Mouse (Mus musculus) neural tube, embryonic 13.5 days (tissue): Measurements from ENCODE around the gene Myl9. TPM values are rescaled to one million over a fixed set of nuclear protein-coding genes. Genes with fewer than 3 reads are reported as not detected.
"Not testable (repeated sequence)": the region's sequence is repeated elsewhere in the genome, so short reads cannot be mapped to it uniquely, and the experiment has no call there.

Source experiments
- ATAC-seq: fragments of 200-750 bp; cut with Nextera tagmentation; 2 replicates; pipeline ENCODE4 v1.8.0; 2017; ENCODE audit warnings: low read depth, mild to moderate bottlenecking, moderate TSS enrichment, moderate library complexity
- H3K27ac ChIP-seq: fragments of 300-500 bp; sonication (generic); replicated peaks from 2 replicates; pipeline ENCODE4 v1.5.1; 2015; ENCODE audit warnings: moderate library complexity, mild to moderate bottlenecking, inconsistent platforms
- H3K27me3 ChIP-seq: fragments of 300-500 bp; sonication (generic); 2 replicates; pipeline ENCODE4 v1.6.1; 2015; ENCODE audit warnings: mild to moderate bottlenecking, inconsistent platforms
- H3K36me3 ChIP-seq: fragments of 300-500 bp; sonication (generic); 2 replicates; pipeline ENCODE4 v1.6.1; 2015; ENCODE audit warnings: mild to moderate bottlenecking, inconsistent platforms
- H3K4me1 ChIP-seq: fragments of 300-500 bp; sonication (generic); replicated peaks from 2 replicates; pipeline ENCODE4 v1.6.1; 2015; ENCODE audit warnings: inconsistent platforms
- H3K4me2 ChIP-seq: fragments of 300-500 bp; sonication (generic); 2 replicates; pipeline ENCODE4 v1.6.1; 2015; ENCODE audit warnings: inconsistent platforms, mild to moderate bottlenecking, moderate library complexity
- H3K4me3 ChIP-seq: fragments of 300-500 bp; sonication (generic); 2 replicates; pipeline ENCODE4 v1.5.1; 2015; ENCODE audit warnings: mild to moderate bottlenecking, inconsistent platforms
- H3K9ac ChIP-seq: fragments of 300-500 bp; sonication (generic); 2 replicates; pipeline ENCODE4 v1.6.1; 2015; ENCODE audit warnings: moderate library complexity, mild to moderate bottlenecking, inconsistent platforms
- H3K9me3 ChIP-seq: fragments of 300-500 bp; sonication (generic); 2 replicates; pipeline ENCODE4 v1.6.1; 2016; ENCODE audit warnings: inconsistent platforms
- WGBS: fragments of 180-500 bp; shearing (Covaris S2); methylation state at CpG from one replicate; pipeline ENCODE4 v1.1.7; 2015; 5-methylcytosine and 5-hydroxymethylcytosine counted together
- polyA plus RNA-seq: library from polyadenylated mRNA; unstranded; fragments of >200 nt; fragmentation: Nextera tagmentation; extraction: Ambion mirVana; gene quantifications from 2 replicates; pipeline ENCODE4 v1.2.1, GENCODE M21; 2015

Myl9 gene
- polyA plus RNA-seq, 1 experiment from 2014 or later = 56.0 TPM

DNA sequence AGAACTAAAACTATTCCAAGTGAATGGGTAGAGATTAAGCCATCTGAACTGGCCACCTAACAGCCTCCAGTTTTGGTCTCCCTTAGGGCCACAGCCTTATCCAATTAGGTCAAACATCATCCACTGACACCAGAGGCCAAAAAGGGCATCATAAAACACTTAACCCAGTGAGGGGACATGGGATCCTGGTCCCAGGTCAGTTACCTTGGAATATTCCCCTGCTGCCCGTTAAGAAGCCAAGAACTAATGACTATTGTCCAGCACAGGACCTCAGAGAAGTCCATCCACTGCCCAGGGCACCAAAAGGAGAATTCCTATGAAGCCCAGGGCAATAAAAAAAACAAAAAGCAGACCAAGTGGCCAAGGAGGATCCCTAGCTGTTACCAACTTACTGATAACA is 13.6 kb downstream of the Myl9 start:
- Histone ChIP-seq H3K9ac (no peak overlapping the region), H3K4me3 (no peak overlapping the region), H3K27me3 (no peaks in the 10 kb centered on the region), H3K9me3 (peaks cover 10% of the 10 kb centered on the region), H3K27ac (no peak overlapping the region), H3K36me3 (no peaks in the 10 kb centered on the region), H3K4me2 (no peak overlapping the region), H3K4me1 (no peaks in the 10 kb centered on the region)
- no peak for ATAC-seq
- WGBS = 38% methylated on average over 1 of the region's 1 CpGs

DNA sequence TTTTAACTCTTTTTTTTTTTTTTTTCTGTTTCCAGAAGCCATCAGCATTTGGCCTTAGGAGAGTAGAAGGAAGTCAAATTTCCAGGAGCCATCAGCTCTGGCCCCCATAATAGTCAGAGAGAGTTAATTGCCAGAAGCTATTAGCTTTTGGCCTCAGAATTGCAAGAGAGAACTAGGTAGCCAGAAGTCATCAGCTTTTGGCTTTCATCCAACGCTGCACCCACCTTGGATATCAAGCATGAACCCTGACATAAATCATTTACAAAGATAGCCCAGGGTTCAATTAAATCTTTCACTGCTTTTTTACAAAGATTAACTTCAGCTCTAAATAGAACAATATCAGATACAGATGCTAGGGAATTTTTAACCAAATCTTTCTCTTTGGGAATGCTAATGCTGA is 23.3 kb downstream of the Myl9 start:
- no peak for ATAC-seq
- 67% methylated on average over 1 of the region's 1 CpGs for WGBS
- H3K36me3 ChIP-seq = no peaks in the 10 kb centered on the region

DNA sequence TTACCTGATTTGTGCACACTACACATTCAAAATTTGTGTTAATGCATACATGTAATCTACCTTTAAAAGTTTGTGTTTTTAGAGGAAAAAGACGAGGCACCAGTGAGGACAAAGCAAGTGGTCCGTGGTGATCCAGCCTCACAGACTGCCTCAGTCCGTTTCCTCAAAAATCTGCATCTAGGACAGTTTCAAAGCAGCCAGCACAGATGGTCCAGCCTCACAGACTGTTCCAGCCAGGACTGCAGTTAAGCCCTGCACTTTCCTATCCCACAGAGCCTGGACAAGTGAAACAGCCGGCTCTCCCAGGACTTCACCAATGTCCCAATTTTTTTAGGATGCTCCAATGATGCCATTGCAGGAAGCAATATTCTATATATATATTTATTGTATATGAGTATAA is 25.8 kb downstream of the Myl9 start:
- no peak for ATAC-seq
- no peak overlapping the region for H3K9ac ChIP-seq
- no peaks in the 10 kb centered on the region for H3K27me3 ChIP-seq
- H3K4me1 ChIP-seq = no peaks in the 10 kb centered on the region
- no peak overlapping the region for H3K27ac ChIP-seq
- H3K4me2 ChIP-seq = no peak overlapping the region
- WGBS = 77% methylated on average over 4 of the region's 4 CpGs
- H3K36me3 ChIP-seq = no peaks in the 10 kb centered on the region
- H3K9me3 ChIP-seq = no peaks in the 10 kb centered on the region
- no peak overlapping the region for H3K4me3 ChIP-seq

More for the DNA sequence above, 23.3 kb downstream of the Myl9 start:
- no peak overlapping the region for H3K4me2 ChIP-seq
- H3K27ac ChIP-seq = no peak overlapping the region
- peaks cover 6% of the 10 kb centered on the region; the same call in 1 of the 2 replicates for H3K9me3 ChIP-seq
- no peaks in the 10 kb centered on the region for H3K27me3 ChIP-seq
- no peak overlapping the region for H3K9ac ChIP-seq
- no peak overlapping the region for H3K4me3 ChIP-seq
- no peaks in the 10 kb centered on the region for H3K4me1 ChIP-seq

DNA sequence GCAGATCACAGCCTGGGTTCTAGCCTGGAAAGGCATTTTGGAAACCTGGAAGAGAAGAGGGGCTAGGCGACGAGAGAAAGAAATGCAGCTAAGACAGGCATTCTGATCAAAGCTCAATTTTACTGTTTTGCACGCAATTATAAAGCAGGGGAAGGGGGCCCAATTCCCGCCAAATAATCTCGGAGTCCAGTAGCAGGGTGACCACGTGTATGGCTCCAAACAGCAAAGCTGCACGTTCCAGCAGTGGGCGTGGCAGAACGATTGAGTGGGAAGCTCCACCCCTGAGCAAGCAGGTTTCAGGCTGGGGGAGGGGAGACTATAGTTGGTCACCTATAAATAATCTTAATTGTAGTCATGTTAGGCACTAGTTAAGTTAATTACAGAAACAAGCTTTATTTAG is 26.9 kb downstream of the Myl9 start:
- WGBS = 50% methylated on average over 9 of the region's 9 CpGs
- not testable (repeated sequence) for H3K9ac ChIP-seq, ATAC-seq

DNA sequence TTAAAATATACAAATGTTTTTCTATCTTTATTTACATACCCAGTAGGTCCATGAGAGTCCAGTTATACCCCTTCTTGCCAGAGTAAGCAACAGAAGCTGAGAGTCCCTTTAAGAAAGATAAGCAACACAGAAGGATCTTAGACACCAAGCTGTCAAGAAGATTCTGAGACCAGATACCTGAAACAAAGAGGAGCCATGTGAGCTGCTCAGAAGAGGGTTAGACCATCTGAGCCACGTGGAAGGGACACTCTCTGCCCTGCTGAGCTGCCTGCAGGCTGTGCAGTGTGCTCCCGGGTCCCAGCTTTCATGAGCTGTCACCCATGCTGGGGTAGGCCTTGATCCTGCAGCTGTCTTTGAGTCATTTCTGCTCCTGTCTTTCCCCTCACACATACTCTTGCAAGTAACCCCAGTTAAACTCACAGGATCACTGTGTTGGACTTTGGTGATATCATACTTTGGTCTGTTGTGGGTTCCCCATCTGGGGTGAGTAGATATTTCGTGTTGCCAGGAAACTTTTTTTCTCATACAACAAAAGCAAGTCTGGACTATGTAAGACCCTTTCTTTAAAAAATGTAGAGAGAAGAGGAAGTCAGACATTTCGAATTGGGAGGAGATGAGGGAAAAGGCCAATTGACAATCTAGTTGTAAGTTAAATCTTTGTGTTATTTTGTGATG is 28.6 kb downstream of the Myl9 start:
- H3K9ac ChIP-seq = no peak overlapping the region
- 70% methylated on average over 4 of the region's 4 CpGs for WGBS
- H3K4me1 ChIP-seq = no peaks in the 10 kb centered on the region
- H3K4me3 ChIP-seq = no peak overlapping the region
- no peak overlapping the region for H3K4me2 ChIP-seq
- ATAC-seq = no peak
- H3K36me3 ChIP-seq = no peaks in the 10 kb centered on the region
- H3K9me3 ChIP-seq = no peaks in the 10 kb centered on the region
- no peak overlapping the region for H3K27ac ChIP-seq
- H3K27me3 ChIP-seq = no peaks in the 10 kb centered on the region

More for the DNA sequence above, 26.9 kb downstream of the Myl9 start:
- H3K36me3 ChIP-seq, H3K9me3 ChIP-seq, H3K4me2 ChIP-seq, H3K27me3 ChIP-seq, H3K4me1 ChIP-seq, H3K27ac ChIP-seq, H3K4me3 ChIP-seq: not testable (repeated sequence)

DNA sequence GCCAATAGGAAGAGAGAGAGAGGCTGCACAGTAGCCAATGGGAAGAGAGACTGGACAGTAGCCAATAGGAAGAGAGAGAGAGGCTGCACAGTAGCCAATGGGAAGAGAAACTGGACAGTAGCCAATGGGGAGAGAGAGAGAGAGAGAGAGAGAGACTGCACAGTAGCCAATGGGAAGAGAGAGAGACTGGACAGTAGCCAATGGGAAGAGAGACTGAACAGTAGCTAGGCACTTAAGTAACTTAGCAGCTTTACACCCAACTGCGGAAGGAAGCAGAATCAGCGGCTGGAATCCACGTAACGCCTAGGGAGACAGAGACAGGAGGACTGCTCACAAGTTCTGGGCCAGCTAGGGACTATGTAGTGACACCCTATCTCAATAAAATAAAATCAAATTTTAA is 29.4 kb downstream of the Myl9 start:
- Histone ChIP-seq H3K4me1 (no peaks in the 10 kb centered on the region), H3K4me2 (no peak overlapping the region), H3K36me3 (no peaks in the 10 kb centered on the region), H3K27ac (no peak overlapping the region), H3K4me3 (no peak overlapping the region), H3K9ac (no peak overlapping the region), H3K27me3 (no peaks in the 10 kb centered on the region), H3K9me3 (no peaks in the 10 kb centered on the region)
- 91% methylated on average over 4 of the region's 4 CpGs for WGBS
- ATAC-seq = no peak

DNA sequence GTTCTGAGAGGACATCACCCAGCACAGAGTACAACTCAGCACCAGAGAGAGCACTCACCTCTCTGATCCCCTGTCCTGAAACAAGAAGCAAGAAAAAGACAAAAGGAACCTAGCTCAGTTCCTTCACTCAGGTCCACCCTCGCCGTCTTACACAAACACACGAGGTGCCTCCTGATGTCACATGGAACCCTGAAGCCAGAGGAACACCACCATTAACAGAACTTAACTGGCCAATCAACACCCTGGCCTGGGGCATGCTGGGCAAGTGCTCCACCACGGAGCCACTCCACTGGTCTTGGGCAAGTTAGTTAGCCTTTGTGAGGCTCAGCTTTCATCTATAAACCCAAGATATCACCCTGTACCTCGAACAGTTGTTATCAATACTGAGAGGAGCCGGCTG is 31.7 kb downstream of the Myl9 start:
- Histone ChIP-seq H3K9ac (no peak overlapping the region), H3K36me3 (no peaks in the 10 kb centered on the region), H3K4me2 (no peak overlapping the region), H3K27ac (no peak overlapping the region), H3K9me3 (no peaks in the 10 kb centered on the region), H3K4me1 (no peaks in the 10 kb centered on the region), H3K27me3 (no peaks in the 10 kb centered on the region), H3K4me3 (no peak overlapping the region)
- no peak for ATAC-seq
- WGBS = 70% methylated on average over 6 of the region's 6 CpGs

DNA sequence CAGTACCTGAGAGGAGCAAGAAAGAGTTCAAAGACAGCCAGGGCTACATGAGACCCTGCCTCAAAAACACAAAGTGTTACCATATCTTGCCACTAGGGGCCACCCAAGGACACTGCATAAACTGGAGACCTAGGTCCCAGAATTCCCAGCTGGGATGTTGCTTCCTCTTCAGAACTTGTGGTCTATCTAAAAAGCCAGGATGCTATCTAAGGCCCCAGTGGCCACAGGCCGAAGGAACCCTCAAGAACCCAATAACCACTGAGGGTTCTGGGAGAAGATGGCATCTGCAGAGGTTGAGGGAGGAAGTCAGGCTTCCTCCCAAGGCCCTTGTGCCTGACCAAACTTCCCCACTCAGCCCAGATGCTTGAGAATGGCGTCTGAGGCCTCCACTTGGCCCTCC is 34.4 kb downstream of the Myl9 start:
- peaks cover 16% of the 10 kb centered on the region for H3K4me1 ChIP-seq
- no peak overlapping the region for H3K27ac ChIP-seq
- no peak for ATAC-seq
- H3K4me3 ChIP-seq = no peak overlapping the region
- no peaks in the 10 kb centered on the region for H3K36me3 ChIP-seq
- no peaks in the 10 kb centered on the region for H3K9me3 ChIP-seq
- peaks cover 7% of the 10 kb centered on the region; the same call in 1 of the 2 replicates for H3K27me3 ChIP-seq
- no peak overlapping the region for H3K4me2 ChIP-seq
- 65% methylated on average over 2 of the region's 2 CpGs for WGBS
- H3K9ac ChIP-seq = no peak overlapping the region

DNA sequence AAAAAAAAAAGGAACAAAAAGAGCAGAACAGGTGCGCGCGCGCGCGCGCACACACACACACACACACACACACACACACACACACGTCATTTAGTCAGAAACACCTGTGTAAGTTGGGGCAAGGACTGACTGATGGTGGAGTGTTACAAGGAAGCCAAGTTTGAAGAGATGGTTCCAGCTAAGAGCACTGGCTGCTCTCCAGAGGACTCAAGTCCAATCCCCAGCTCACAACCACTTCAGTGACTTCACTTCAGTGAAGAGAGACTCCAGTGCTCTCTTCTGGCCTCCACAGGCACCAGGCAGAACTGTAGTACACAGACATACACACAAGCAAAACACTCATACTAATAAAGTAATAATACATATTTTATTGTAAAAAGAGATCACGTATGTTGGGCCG is 35.5 kb downstream of the Myl9 start:
- H3K9ac ChIP-seq = no peak overlapping the region
- ATAC-seq = no peak
- WGBS = 96% methylated on average over 10 of the region's 10 CpGs
- no peak overlapping the region for H3K27ac ChIP-seq
- no peak overlapping the region for H3K4me2 ChIP-seq
- no peaks in the 10 kb centered on the region for H3K9me3 ChIP-seq
- no peaks in the 10 kb centered on the region for H3K36me3 ChIP-seq
- no peak overlapping the region for H3K4me3 ChIP-seq
- H3K27me3 ChIP-seq = peaks cover 11% of the 10 kb centered on the region; the same call in 1 of the 2 replicates
- peaks cover 25% of the 10 kb centered on the region for H3K4me1 ChIP-seq

DNA sequence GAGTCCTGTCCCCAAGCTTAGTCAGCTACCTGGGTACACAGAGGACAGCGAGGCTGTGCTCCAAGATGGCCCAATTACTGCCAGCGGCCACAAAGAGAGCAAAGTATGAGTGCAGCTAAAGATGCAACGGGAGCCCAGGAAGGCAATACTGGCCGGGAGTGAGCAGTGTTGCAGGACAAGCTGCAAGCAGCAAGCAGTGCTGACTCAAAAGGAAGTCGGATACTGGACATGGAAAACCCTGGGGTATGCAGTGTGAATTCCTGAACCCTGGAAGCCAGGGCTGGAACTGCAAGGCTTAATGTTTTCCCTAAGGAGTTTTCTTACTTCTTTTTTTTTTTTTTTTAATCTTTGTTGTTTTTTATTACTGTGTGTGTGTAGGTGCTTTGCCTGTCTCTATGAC is 36.3 kb downstream of the Myl9 start:
- Histone ChIP-seq H3K4me3 (no peak overlapping the region), H3K27ac (no peak overlapping the region), H3K9me3 (no peaks in the 10 kb centered on the region), H3K4me1 (peaks cover 25% of the 10 kb centered on the region), H3K27me3 (peaks cover 19% of the 10 kb centered on the region; the same call in 1 of the 2 replicates), H3K9ac (no peak overlapping the region), H3K36me3 (no peaks in the 10 kb centered on the region), H3K4me2 (no peak overlapping the region)
- 80% methylated on average over 5 of the region's 5 CpGs for WGBS
- ATAC-seq = no peak

DNA sequence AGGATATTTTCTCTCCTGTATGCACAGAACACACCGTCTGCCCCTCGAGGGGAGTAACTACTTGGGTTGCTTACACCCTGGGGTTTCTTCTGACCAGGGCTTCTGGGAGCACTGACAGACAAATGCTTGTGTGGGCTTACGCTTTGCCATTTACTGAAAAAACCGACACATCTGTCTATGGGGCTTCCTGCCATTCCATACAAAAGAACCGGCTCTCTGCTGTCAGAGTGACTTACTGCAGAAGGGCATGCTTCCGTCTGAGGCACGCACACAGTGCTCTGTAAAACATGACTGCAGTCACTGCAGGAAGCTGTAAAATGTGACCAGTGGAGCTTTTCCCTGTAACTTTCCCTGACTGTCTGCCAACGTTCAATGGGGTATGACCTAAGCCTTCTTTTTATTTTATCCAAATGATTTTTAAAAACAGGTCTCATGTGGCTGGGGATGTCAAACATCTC is 39.2 kb downstream of the Myl9 start:
- Histone ChIP-seq H3K4me1 (peaks cover 25% of the 10 kb centered on the region), H3K4me3 (no peak overlapping the region), H3K9me3 (no peaks in the 10 kb centered on the region), H3K27me3 (peaks cover 20% of the 10 kb centered on the region; the same call in 1 of the 2 replicates), H3K27ac (peak overlapping the region; percentile 59), H3K36me3 (no peaks in the 10 kb centered on the region), H3K9ac (no peak overlapping the region), H3K4me2 (0 out of 2 replicates have a peak overlapping the region, but pooled peaks have one; percentile 19)
- ATAC-seq = peak; percentile 71
- WGBS = 1% methylated on average over 8 of the region's 8 CpGs

DNA sequence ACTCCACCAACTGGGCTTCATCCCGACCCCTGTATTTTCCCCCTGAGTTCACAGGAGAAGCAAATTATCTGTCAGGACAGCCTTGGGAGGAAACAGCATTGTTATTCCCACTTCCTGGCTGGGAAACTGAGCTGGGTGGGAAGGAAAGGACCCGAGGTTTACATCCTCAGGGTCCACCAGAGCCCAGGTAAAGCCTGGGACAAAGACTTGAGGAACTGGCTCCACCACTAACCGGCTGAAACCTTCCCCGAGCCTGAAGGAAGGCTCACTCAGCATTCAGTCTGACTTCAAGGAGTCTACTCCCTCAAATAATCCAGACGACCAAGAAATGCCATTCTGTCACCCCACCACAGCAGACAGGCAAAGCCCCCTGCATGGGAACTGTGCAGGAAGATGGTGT is 39.7 kb downstream of the Myl9 start:
- Histone ChIP-seq H3K9ac (no peak overlapping the region), H3K36me3 (no peaks in the 10 kb centered on the region), H3K27ac (peak overlapping the region; percentile 59), H3K4me3 (no peak overlapping the region), H3K9me3 (no peaks in the 10 kb centered on the region), H3K4me2 (no peak overlapping the region), H3K4me1 (peaks cover 25% of the 10 kb centered on the region), H3K27me3 (peaks cover 20% of the 10 kb centered on the region; the same call in 1 of the 2 replicates)
- WGBS = 20% methylated on average over 5 of the region's 5 CpGs
- ATAC-seq = 0 out of 2 replicates have a peak, but pooled peaks have one; percentile 23

DNA sequence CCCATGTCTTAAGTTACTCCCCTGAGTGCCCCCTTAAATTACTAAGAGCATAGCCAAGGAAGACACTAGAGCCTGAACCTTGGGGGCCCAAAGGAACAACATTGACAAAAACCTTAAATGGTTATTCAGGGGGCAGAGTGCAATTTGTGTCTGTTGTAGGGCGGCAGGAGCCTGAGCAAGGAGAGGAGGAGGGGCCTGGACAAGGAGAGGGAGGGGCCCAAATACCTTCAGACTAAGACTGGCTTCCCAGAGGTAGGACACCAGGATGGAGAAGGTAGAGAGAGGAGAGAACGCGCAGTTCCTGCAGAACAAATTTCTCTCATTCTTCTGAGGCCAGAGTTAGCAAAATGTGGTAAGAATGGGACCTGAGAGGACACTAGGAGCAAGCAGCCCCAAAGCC is 40.2 kb downstream of the Myl9 start:
- WGBS = 66% methylated on average over 3 of the region's 3 CpGs
- H3K4me3 ChIP-seq = no peak overlapping the region

More for the DNA sequence above, 40.2 kb downstream of the Myl9 start:
- Histone ChIP-seq H3K4me2 (no peak overlapping the region), H3K4me1 (peaks cover 25% of the 10 kb centered on the region), H3K9ac (no peak overlapping the region), H3K36me3 (no peaks in the 10 kb centered on the region), H3K27me3 (peaks cover 20% of the 10 kb centered on the region; the same call in 1 of the 2 replicates), H3K9me3 (no peaks in the 10 kb centered on the region), H3K27ac (no peak overlapping the region)
- no peak for ATAC-seq
